Mouse (Mus musculus): ENCODE data around the gene Ms4a2. TPM values are rescaled to one million over a fixed set of nuclear protein-coding genes. Genes with fewer than 3 reads are reported as not detected.

Gene Ms4a2
- total RNA-seq (2014; rRNA removed) (3.7 TPM in 1 of 2 replicates, not detected in the other), polyA plus RNA-seq (2015; fragmentation: Nextera tagmentation; extraction: Ambion mirVana) (0.19 and 0.36 TPM in 2 replicates)

GRCm38 (mm10) chr19:11623551-11623950, at the start of gene Ms4a2:
Gene Ms4a2 (minus strand): TSS chr19:11623719.
- TF ChIP-seq CTCF (IDR thresholded peaks at IDR 0.05; ENCODE audit: low read depth) = no peak
- no peak within 1 kb of the TSS for H3K27ac ChIP-seq
- no peak within 1 kb of the TSS for H3K4me3 ChIP-seq (ENCODE audit: low read length)
- H3K9ac ChIP-seq (replicated peaks; ENCODE audit: low read length) = no peak within 1 kb of the TSS
- ATAC-seq (no peak), DNase-seq (ENCODE audit: low spot score) (no peak)
- WGBS = 87% methylated on average over 2 of the region's 2 CpGs
- H3K36me3 ChIP-seq (ENCODE audit: insufficient read depth, low read length) = no peaks in the 10 kb centered on the region
- no peaks in the 10 kb centered on the region for H3K9me3 ChIP-seq (ENCODE audit: low read length)
- no peak within 1 kb of the TSS for H3K4me2 ChIP-seq (ENCODE audit: low read depth, low read length)
- no peaks in the 10 kb centered on the region for H3K4me1 ChIP-seq (ENCODE audit: insufficient read depth, low read length)
- no peaks in the 10 kb centered on the region for H3K27me3 ChIP-seq (ENCODE audit: insufficient read depth, low read length)

- H3K4me2 ChIP-seq (ENCODE audit: low read depth, low read length) = no peak overlapping the region
- no peak for ATAC-seq
These were observed 38.0 kb upstream of the Ms4a2 start for GRCm38 (mm10) chr19:11661562-11661961.

GRCm38 (mm10) chr19:11660459-11660858, 36.9 kb upstream of the Ms4a2 start, which contains the start of gene Oosp2:
Gene Oosp2 (minus strand): TSS chr19:11660559.
- H3K4me1 ChIP-seq (ENCODE audit: insufficient read depth, low read length) = no peaks in the 10 kb centered on the region
- no peaks in the 10 kb centered on the region for H3K9me3 ChIP-seq (ENCODE audit: low read length)
- no peaks in the 10 kb centered on the region for H3K27me3 ChIP-seq (ENCODE audit: insufficient read depth, low read length)
- ATAC-seq (no peak), DNase-seq (ENCODE audit: low spot score) (no peak)
- TF ChIP-seq CTCF (IDR thresholded peaks at IDR 0.05; ENCODE audit: low read depth) = no peak
- no peak within 1 kb of the TSS for H3K4me2 ChIP-seq (ENCODE audit: low read depth, low read length)
- no peak within 1 kb of the TSS for H3K9ac ChIP-seq (replicated peaks; ENCODE audit: low read length)
- 94% methylated on average over 5 of the region's 5 CpGs for WGBS
- H3K36me3 ChIP-seq (ENCODE audit: insufficient read depth, low read length) = no peaks in the 10 kb centered on the region
- H3K4me3 ChIP-seq (ENCODE audit: low read length) = no peak within 1 kb of the TSS
- H3K27ac ChIP-seq = no peak within 1 kb of the TSS

More at GRCm38 (mm10) chr19:11661562-11661961, 38.0 kb upstream of the Ms4a2 start:
- Histone ChIP-seq H3K9me3 (ENCODE audit: low read length) (no peaks in the 10 kb centered on the region), H3K4me1 (ENCODE audit: insufficient read depth, low read length) (no peaks in the 10 kb centered on the region), H3K27me3 (ENCODE audit: insufficient read depth, low read length) (no peaks in the 10 kb centered on the region), H3K36me3 (ENCODE audit: insufficient read depth, low read length) (no peaks in the 10 kb centered on the region), H3K4me3 (ENCODE audit: low read length) (no peak overlapping the region), H3K27ac (no peak overlapping the region), H3K9ac (replicated peaks; ENCODE audit: low read length) (no peak overlapping the region)
- DNase-seq (ENCODE audit: low spot score) = no peak
- no peak for TF ChIP-seq CTCF (IDR thresholded peaks at IDR 0.05; ENCODE audit: low read depth)

GRCm38 (mm10) chr19:11659142-11659541, 35.6 kb upstream of the Ms4a2 start:
- Histone ChIP-seq H3K4me1 (ENCODE audit: insufficient read depth, low read length) (no peaks in the 10 kb centered on the region), H3K4me2 (ENCODE audit: low read depth, low read length) (no peak overlapping the region), H3K27ac (no peak overlapping the region), H3K9me3 (ENCODE audit: low read length) (no peaks in the 10 kb centered on the region), H3K36me3 (ENCODE audit: insufficient read depth, low read length) (no peaks in the 10 kb centered on the region), H3K4me3 (ENCODE audit: low read length) (no peak overlapping the region), H3K27me3 (ENCODE audit: insufficient read depth, low read length) (no peaks in the 10 kb centered on the region), H3K9ac (replicated peaks; ENCODE audit: low read length) (no peak overlapping the region)
- ATAC-seq (no peak), DNase-seq (ENCODE audit: low spot score) (no peak)
- 77% methylated on average over 2 of the region's 2 CpGs for WGBS
- TF ChIP-seq CTCF (IDR thresholded peaks at IDR 0.05; ENCODE audit: low read depth) = no peak

- ATAC-seq (no peak), DNase-seq (ENCODE audit: low spot score) (no peak)
- TF ChIP-seq CTCF (IDR thresholded peaks at IDR 0.05; ENCODE audit: low read depth) = no peak
- no peaks in the 10 kb centered on the region for H3K4me1 ChIP-seq (ENCODE audit: insufficient read depth, low read length)
- no peaks in the 10 kb centered on the region for H3K36me3 ChIP-seq (ENCODE audit: insufficient read depth, low read length)
- H3K27me3 ChIP-seq (ENCODE audit: insufficient read depth, low read length) = no peaks in the 10 kb centered on the region
- no peaks in the 10 kb centered on the region for H3K9me3 ChIP-seq (ENCODE audit: low read length)
- no peak overlapping the region for H3K4me3 ChIP-seq (ENCODE audit: low read length)
- 79% methylated on average over 4 of the region's 4 CpGs for WGBS
- H3K27ac ChIP-seq = no peak overlapping the region
- H3K4me2 ChIP-seq (ENCODE audit: low read depth, low read length) = no peak overlapping the region
- no peak overlapping the region for H3K9ac ChIP-seq (replicated peaks; ENCODE audit: low read length)
These were observed 26.0 kb upstream of the Ms4a2 start for GRCm38 (mm10) chr19:11649564-11649963.

- Histone ChIP-seq H3K4me1 (ENCODE audit: insufficient read depth, low read length) (no peaks in the 10 kb centered on the region), H3K9ac (replicated peaks; ENCODE audit: low read length) (no peak overlapping the region), H3K9me3 (ENCODE audit: low read length) (no peaks in the 10 kb centered on the region), H3K36me3 (ENCODE audit: insufficient read depth, low read length) (no peaks in the 10 kb centered on the region), H3K27ac (no peak overlapping the region), H3K4me3 (ENCODE audit: low read length) (no peak overlapping the region), H3K27me3 (ENCODE audit: insufficient read depth, low read length) (no peaks in the 10 kb centered on the region), H3K4me2 (ENCODE audit: low read depth, low read length) (no peak overlapping the region)
- WGBS = 82% methylated on average over 3 of the region's 3 CpGs
- no peak for DNase-seq (ENCODE audit: low spot score)
- no peak for ATAC-seq
- TF ChIP-seq CTCF (IDR thresholded peaks at IDR 0.05; ENCODE audit: low read depth) = no peak
These were observed 22.6 kb upstream of the Ms4a2 start for GRCm38 (mm10) chr19:11646166-11646565.

- DNase-seq (ENCODE audit: low spot score) (no peak), ATAC-seq (no peak)
- no peak within 1 kb of the TSS for H3K9ac ChIP-seq (replicated peaks; ENCODE audit: low read length)
- WGBS = 81% methylated on average over 1 of the region's 1 CpGs
- no peaks in the 10 kb centered on the region for H3K4me1 ChIP-seq (ENCODE audit: insufficient read depth, low read length)
- H3K4me3 ChIP-seq (ENCODE audit: low read length) = no peak within 1 kb of the TSS
- H3K4me2 ChIP-seq (ENCODE audit: low read depth, low read length) = no peak within 1 kb of the TSS
- no peak for TF ChIP-seq CTCF (IDR thresholded peaks at IDR 0.05; ENCODE audit: low read depth)
- no peaks in the 10 kb centered on the region for H3K27me3 ChIP-seq (ENCODE audit: insufficient read depth, low read length)
- no peaks in the 10 kb centered on the region for H3K9me3 ChIP-seq (ENCODE audit: low read length)
- no peaks in the 10 kb centered on the region for H3K36me3 ChIP-seq (ENCODE audit: insufficient read depth, low read length)
- H3K27ac ChIP-seq = no peak within 1 kb of the TSS
These were observed 17.2 kb upstream of the Ms4a2 start, which contains the start of gene Ms4a3 for GRCm38 (mm10) chr19:11640732-11641131. Gene Ms4a3 (minus strand): TSS chr19:11640851.

Data from hindbrain, postnatal 0 days (tissue).